Mouse (Mus musculus) thymus, postnatal 25 days (tissue): ENCODE results near the gene Shpk.
A peak's percentile ranks its signal among the peaks of the same experiment; 100 is the strongest.

ENCODE experiments used
- DNase-seq: peaks from one replicate; pipeline ENCODE4 v3.0.0; 2022

The Shpk gene

DNA sequence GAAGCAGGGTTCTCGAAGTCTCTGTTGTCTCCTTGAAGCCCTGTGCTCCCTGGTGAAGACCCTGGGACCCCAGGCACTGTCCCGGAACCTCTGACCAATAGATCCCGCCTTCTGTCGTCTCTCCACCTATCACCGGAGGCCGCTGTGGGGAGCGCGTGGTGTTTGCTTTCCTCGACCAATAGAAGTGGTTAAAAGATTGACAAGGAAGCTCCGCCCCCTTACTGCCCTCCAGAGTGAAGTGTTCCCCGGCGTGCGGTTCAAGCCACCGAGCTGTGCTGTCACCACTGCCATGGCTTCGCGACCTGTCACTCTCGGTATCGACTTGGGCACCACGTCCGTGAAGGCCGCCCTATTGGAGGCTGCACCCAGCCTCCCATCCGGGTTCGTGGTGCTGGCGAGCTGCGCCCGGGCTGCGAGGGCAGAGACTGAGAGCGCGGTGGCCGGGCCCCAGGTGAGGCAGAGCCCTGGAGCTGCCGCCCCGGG lies at the start of gene Shpk:
TSS of gene Shpk (plus strand) at position 231 of the 483 bp plus-strand sequence.
- peak; percentile 95 for DNase-seq

- no peak for DNase-seq
Measured at GRCm38 (mm10) chr11:73155071-73155470, 44.2 kb upstream of the Shpk start.

- no peak for DNase-seq
Measured at GRCm38 (mm10) chr11:73159957-73160810, 39.1 kb upstream of the Shpk start, which contains the start of gene P2rx5. P2rx5 (plus strand) TSS chr11:73160421.

DNA sequence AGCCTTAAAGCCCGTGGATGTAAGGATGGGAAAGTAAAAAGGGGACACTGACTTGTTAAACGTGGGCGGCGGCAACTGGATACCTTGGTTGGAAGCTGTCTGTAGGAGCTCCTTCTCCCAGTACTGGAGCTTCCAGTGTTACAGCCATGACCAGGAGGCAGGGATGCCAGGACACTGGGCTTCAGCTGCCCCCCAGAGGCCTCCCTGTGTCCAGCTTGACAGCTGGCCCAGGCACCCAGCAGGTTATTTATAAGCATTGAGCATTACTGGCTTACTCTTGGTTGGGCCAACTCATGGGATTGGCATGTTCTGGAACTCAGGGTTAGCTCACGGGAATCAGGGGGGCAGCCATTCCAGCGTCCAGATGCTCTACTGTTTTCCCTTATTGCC lies 38.5 kb upstream of the Shpk start:
- no peak for DNase-seq

DNA sequence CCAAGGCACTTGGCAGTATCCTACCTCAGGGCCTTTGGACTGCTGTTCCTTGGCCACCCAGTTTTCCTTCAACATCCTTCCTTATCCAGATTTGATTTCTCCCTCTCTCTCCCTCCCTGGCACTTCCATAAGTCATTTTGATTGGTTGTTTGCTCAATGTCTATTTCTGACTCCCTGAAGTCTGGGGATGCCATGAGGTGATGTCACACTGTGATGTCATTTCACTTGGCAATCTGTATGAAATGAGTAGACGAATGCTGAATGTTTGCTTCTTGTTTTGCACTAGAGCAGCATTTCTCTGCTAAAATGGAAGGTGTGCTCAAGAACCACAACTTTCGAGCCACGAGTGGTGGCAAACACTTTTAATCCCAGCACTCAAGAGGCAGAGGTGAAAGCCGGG lies 37.6 kb upstream of the Shpk start:
- DNase-seq, result no peak

DNA sequence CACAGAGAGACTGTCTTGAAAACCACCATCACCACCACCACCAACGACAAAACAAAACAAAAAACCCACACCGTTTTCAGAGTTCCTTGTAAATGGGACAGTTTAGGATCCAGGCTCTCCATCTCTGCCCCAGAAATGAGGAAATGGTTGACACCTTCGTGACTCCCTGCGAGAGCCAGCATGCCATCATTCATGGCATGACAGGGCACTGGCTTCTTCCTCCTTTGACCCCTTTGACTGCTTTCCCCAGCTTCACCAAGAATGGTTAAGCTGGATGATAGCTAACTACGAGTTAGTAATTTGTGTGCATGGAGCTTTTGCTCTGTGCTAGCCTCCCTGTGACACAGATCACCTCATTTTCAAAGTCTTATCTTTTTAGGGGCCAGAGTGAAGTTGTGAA lies 37.0 kb upstream of the Shpk start:
- DNase-seq, result no peak

- DNase-seq, result no peak
Measured at GRCm38 (mm10) chr11:73168071-73168470, 31.2 kb upstream of the Shpk start.

- no peak for DNase-seq
Measured at GRCm38 (mm10) chr11:73168576-73168975, 30.7 kb upstream of the Shpk start.

DNA sequence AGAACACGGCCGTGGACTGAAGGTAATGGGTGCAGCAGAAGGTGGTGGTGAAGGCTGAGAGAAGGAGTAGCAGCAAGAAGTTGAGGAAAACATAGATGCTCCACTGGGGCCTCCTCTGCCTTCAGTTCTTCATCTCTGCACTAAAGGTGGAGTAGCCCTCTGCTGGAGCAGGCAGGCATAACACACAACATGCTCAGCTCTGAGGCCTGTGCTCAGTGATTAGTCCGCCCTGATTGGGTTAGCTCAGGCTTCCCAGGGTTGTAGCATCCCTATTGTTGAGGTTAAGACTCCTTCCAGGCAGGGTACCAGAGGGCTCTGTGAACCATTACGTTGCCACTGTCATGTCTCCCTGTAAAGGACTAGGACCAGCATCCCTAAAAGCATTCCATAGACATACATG lies 30.0 kb upstream of the Shpk start:
- DNase-seq, result peak; percentile 65

- no peak for DNase-seq
Measured at GRCm38 (mm10) chr11:73172186-73172585, 27.1 kb upstream of the Shpk start.

GRCm38 (mm10) chr11:73175612-73176011 lies 23.6 kb upstream of the Shpk start:
- no peak for DNase-seq

GRCm38 (mm10) chr11:73176186-73176585 lies 23.1 kb upstream of the Shpk start:
- no peak for DNase-seq

DNA sequence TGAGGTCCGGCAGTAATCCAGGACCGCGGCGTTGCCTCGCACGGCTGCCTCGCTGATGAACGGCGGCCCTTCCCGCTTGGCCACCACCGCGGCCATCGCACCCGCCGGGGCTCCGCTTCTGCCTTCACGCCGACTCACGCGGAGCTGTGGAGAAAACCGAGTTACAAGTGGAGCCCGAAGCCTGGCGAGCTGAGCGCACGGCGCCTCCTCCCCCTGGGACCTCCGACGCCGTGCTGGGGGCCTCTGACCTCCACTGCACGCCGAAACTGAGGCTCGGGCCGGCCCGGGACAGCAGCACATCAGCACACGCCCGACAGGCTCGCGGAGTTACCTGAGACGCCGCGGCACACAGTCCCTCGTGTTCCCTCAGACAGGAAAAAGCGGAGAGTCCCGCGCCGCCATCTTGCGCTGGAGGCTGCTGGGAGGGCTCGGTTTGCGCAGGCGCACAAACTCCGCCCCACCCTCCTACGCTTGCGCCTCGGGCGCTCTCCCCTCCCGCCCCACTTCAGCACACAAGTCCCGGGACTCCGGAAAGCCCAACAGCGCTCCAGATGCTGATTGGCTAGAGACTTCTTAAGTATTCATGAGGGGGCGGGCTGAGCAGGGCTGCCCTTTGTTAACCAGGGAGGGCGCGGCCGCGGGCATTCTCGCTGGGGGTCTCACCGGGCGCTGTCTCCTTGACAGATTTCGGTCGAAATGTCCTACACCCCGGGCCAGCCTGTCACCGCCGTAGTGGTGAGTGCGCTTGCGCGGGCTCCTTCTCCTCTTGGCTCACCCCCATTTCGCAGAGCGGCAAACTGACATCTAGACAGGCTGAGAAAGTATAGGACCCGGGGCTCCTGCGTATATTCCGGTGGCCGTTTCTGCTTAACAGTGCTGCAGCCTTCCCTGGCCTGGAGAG lies 22.4 kb upstream of the Shpk start, which contains the start of the genes Emc6 and Tax1bp3:
TSS of gene Emc6 (minus strand) at position 430 of the 901 bp plus-strand sequence.
TSS of gene Tax1bp3 (plus strand) at position 476 of the 901 bp plus-strand sequence.
- DNase-seq, result peak; percentile 96

- DNase-seq, result peak; percentile 45
Measured at GRCm38 (mm10) chr11:73177509-73177875, 21.8 kb upstream of the Shpk start.

GRCm38 (mm10) chr11:73177895-73178294 lies 21.4 kb upstream of the Shpk start:
- no peak for DNase-seq

DNA sequence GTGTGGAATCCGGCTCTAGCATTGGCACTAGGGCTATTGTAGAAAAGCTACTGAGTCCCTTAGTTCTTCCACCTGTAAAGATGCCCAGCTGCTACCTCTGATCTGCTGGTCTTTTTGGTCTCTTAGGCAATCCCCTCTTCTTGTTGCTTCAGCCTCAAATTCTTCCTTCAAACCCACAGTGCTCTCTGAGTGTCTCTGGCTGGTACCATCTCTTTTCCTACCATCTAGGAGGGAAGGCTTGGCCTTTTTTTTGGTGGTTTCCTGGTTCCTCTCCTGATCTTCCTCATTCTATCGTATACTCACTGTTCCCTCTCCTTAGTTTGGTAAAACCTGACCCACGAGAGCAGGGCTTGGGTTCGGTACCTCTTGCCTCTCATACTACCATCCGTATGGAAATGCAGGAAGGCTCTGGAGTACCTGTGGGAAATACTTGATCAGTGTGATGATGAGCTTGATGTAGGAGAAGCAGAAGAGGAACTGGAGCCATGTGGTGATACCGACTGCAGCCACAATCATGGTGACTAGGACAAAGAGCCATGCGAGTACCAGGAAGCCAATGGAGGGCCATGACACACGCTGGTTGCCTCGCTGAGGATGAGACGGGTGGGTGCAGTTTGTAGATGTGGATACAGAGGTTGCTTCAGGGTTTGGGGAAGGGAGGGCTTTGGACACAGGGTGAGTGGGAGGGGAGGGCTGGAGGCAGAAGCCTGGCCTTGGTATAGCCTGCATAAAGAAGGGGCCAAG lies 13.2 kb upstream of the Shpk start:
- no peak for DNase-seq

DNA sequence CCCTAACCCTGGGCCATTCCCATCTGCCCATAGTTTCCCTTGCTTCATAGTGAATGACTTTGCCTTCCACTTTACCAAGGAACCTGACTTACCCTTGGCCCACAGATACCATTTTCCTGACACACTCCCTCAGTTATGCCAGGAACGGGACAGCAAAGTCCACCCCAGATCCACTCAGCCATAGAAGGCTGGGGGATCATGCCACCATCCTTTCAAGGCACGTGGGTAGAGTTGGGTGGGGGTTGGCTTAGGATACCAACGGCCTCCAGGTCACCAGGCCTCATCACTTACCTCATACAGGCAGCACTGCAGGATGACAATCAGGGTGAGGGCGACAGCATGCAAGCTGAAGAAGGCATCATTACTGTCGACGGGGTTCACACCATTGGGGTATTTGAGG lies 12.0 kb upstream of the Shpk start:
- DNase-seq, result no peak

DNA sequence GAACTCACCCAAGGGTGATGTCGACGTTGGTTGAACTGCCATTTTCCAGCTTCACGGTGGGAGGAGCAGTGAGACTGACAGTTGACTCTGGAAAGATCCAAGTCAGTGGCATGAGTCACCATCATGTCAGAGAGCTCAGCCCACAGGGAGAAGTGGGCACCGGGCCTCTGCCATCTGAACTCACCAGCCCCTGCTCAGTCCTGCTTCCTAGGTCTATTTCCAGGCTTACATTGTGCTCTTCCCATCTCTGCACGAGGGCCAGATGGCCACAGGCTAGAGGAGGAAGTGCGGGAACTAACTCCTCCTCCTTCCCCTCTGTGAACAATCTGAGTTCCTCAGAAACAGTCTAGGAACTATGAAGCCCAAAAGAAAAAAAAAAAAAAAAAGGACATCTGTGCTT lies 6.2 kb upstream of the Shpk start:
- DNase-seq, result no peak

DNA sequence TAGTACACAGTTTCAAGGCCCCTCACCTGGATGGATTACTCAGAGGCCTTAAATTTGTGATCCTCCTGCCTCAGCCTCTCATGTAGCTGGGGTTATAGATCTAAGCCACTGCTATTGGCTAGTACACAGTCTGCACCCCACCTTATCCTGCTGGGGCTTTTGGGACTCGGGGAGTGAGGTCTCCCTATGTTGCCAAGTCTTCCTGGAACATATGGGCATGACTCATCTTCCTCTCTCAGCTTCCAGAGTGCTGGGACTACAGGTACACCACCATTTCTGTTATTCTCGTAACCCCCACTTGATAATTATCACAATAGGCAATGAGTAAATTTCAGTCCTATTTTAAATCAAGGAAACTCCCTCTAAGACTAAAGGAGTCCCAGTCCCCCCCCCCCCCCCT lies 4.8 kb upstream of the Shpk start:
- DNase-seq, result no peak

DNA sequence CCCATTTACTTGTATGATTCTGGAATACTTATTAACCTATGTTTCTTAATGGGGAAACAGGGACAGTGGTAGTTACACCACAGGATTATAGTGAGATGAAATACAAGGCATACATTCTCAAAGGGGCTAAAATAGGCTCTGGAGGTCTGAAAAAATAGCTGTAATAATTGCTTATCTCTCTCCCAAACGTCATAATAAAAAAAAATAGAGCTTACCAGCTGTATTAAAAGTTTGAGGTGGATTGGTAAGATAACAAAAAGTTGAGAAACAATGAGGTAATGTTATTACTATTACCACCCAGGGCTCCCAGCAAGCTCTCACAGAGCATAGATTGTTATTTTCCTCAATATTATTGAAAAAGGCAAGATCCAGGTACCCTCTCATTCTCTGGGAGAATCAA lies 1.1 kb upstream of the Shpk start:
- no peak for DNase-seq

DNA sequence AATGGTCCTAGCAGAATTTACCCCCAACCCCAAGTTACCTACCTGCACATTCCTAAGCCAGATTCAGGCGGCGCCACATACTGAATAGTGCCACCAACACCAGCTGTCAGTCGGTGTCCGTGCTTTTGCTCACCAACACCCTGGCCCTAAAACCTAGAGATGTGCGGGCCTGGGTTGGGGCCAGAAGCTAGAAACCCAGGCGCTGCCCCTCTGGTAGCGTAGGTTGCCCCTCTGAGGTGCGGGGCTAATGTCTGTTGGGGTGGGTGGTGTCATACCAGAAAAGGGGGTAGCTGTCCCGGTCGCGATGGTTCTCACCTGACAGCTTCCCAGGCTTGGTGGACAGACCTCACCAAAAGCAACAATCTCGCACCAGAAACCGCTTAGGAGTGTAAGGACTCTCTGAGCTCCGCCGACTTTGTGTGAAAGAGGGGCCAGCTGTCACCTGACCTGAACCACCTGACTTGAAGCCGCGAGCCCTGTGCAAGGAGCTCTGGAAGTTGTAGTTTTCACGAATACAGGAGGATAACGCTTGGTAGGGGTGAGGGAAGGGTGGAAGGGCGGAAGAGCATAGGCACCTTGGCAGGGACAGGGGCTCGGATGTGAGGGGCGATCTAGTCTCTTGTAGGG lies 544 bp upstream of the Shpk start, which contains the start of gene Ctns:
TSS of gene Ctns (minus strand) at position 440 of the 627 bp plus-strand sequence.
- DNase-seq, result no peak

DNA sequence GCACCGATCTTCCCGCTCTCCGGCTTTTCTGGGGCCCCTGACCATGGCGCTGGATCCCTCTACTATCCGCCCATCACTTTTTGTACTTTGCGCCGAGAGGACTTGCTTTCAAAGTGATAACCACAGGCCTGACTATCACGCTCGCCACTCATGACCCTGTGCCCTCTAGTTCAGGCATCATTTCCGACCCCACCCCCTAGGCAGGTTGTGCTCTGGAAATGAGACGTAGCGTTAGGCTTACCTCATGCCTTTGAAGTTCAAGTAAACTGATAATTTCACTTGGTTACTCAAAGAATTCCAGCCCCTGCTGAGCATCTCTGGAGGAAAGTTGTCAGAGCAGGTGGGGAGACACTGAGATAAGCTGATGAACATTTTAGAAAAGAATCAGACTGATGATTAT lies 619 bp downstream of the Shpk start:
- peak; percentile 41 for DNase-seq
